Mouse (Mus musculus) embryonic fibroblast, embryonic 13.5 days (primary cell): ENCODE data around the gene Rfng.

Source experiments
- CTCF ChIP-seq: IDR thresholded peaks from 2 replicates; pipeline ENCODE4 v1.5.1; 2011; ENCODE audit warnings: mild to moderate bottlenecking, control low read depth, low read length, moderate library complexity, borderline replicate concordance; ENCODE audit not compliant: insufficient read depth
- POLR2A ChIP-seq: IDR thresholded peaks from 2 replicates; pipeline ENCODE4 v1.6.1; 2011; ENCODE audit warnings: low read depth, mild to moderate bottlenecking, control low read depth, low read length, moderate library complexity

GRCm38 (mm10) chr11:120747974-120748373, 36.0 kb downstream of the Rfng start:
- TF ChIP-seq CTCF (no peak), POLR2A (no peak)
